Mouse (Mus musculus): ENCODE data around the gene Pimreg.

Pimreg gene

DNA sequence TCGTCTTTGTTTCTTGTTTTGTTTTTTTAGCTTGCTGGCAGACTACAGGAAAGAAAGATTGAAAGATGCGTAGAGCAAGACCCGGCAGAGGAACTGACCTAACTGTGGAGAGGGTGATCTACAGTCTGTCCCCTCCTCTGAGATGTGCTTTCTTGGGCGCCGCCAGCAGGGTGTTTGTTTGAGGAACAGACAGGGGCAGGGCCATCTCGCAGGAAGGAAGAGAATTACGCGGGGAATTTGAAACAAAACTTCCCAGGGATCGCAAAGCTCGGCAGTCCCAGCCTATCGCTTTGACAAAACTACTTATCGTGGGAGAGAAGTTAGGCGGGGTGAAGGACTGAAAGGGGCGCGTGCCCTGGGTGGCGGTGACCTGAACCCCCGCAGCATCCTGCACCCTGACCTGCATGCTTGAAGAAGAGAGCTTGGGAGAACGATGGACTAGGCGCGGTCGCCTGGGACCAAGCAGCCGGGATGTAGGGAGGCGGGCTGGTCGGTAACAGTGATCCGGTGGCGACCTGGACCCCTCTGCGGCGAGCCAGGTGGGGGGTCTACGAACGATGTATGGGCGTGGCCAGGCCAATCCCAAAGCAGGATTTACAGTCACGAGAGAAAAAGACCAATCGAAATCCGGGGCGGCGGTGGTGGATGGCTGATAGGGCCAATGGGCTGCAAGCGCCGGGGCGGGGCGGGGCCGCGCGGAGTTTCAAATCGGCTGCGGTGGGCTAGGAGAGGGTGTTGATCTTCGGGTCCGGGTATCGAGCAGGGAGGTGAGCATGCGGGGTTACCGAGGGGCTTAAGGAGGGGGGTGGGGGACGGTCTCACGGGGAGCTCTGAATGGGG lies at the start of gene Pimreg:
Pimreg (plus strand) TSS at position 265 of the 840 bp plus-strand sequence.
- peak; percentile 82 for DNase-seq

DNA sequence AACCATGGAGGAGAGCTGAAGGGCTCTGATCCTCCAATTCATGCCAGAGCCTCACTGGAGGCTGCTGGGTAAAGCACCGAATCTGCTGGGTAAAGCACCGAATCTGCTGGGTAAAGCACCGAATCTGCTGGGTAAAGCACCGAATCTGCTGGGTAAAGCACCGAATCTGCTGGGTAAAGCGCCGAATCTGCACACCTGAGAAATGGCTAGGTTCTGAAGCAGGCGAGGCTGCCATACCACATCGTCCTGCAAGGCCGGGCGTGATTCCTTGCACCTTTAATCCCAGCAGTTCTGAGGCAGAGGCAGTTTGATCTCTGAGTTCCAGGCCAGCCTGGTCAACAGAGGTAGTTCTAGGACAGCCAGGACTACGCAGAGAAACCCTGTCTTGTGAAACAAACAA lies 49.4 kb upstream of the Pimreg start:
- DNase-seq: no peak

DNA sequence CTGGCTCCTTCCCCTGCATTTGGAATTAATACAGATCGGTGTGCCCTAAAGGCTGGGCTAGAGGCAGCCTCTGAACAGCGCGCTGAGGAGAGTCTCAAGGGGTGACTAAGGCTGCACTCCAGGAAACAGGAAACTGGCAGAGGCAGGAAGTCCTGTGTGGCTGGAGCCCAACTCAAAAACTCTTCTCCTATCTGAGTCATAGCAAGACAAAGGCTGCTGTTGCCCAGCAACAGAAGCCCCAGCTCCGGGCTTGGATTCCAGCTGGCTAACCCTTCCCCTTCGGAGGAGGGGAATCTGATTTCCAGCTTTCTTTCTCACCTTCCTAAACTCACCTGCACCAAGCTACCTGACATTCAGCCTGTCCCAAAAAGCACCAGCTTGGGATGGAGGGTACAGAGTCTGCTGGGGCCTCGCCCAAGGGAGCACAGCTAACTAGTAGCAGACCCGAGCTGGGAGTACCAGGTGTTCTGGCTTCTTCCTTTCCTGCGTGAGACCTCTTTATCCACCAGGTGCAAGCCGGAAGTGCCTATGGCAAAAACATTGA lies 45.8 kb upstream of the Pimreg start:
- peak; percentile 67 for DNase-seq

DNA sequence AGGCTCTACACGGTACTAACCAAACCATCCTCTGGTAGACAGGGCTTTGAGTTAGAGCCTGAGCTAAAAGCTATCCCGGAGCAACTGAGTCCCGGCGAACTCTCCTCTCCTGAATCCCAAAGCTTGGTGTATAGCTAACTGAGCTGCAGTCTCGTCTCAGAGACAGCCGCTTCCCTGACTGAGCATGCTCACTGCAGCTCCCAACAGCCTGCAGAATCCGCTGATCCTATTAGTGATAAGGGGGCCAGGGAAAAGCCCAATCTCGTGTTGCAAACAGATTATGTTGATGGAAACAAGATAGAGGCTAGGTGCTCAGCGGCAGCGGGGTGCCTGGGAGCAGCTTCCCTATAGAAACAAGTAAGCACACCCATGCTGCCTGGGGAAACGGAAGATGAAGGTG lies 45.0 kb upstream of the Pimreg start:
- no peak for DNase-seq

DNA sequence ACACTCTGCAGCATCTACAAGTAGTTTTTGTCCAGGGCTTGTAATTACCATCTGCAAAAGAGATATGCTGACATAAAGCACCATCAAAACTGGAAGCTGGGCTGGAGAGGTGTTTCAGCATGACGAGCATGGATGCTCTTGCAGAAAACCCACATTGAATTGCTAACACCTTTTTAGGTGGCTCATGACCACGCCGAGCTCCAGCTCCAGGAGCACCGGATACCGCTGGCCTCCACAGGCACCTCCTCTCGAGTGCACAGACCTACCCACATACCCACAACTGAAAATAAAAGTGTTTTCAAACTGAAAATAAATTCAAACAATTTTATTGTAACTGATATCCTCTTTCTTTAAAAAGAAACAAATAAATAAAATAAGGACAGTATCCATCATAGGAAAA lies 41.6 kb upstream of the Pimreg start:
- no peak for DNase-seq

- DNase-seq: no peak
Observed at GRCm38 (mm10) chr11:72002138-72002853, 39.5 kb upstream of the Pimreg start.

DNA sequence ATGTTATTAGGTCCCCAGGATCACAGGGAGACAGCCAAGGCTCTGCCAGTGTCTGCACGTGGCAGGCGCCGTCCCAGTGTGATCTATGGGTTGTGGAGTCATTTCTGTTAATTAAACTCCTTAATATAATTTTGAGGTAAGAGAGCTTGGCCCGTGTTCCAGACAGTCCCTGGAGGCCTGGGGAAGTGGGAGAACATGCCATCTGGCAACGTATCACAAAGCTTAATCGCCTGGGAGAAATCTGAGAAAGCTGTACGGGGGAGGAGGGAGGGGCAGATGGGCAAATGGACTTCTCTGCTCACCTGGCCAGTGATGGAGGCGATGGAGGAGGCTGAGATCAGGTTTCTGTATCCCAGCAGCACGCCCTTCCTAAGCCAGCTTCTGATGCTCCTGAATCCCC lies 38.7 kb upstream of the Pimreg start:
- DNase-seq: no peak

GRCm38 (mm10) chr11:72005547-72005946 lies 36.3 kb upstream of the Pimreg start:
- DNase-seq: no peak

- no peak for DNase-seq
Observed at GRCm38 (mm10) chr11:72010367-72010766, 31.5 kb upstream of the Pimreg start.

GRCm38 (mm10) chr11:72010940-72011722 lies 30.7 kb upstream of the Pimreg start:
- DNase-seq: no peak

DNA sequence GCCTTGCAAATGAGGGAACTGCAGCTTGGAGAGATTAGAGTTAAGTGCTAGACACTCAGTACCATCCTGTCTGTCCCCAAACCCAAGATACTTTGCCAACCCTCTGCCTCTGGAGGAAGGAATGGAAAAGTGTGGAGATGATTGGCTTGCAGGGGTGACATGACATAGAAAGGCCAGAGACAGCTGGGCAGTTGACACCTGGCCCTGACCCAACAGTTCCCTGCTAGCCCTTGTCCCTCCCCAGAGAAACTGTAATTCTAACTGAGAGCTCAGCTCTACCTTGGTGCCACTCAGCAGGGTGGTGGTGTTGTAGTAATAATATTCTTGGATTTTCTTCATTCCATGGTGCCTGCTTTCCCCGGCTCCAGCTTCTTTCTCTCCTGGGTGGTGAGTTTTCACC lies 29.9 kb upstream of the Pimreg start:
- DNase-seq: no peak

DNA sequence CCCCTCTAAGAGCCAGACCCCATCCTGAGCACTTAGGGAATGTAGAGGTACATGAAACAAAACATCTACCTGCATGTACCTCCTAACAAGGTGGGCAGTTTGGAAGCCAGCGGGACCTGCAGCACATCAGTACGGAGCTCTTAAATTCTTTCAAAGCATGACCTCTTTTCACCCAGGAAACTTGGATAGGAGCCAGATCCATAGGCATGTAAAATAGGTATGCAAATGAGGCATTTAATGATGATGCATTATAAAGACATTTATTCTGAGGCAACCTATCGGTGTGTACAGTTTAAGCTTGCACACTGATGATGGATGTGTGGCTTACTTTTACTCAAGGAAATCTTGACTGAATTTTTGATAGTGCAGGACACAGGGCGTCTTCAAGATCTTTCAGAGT lies 27.2 kb upstream of the Pimreg start:
- no peak for DNase-seq

DNA sequence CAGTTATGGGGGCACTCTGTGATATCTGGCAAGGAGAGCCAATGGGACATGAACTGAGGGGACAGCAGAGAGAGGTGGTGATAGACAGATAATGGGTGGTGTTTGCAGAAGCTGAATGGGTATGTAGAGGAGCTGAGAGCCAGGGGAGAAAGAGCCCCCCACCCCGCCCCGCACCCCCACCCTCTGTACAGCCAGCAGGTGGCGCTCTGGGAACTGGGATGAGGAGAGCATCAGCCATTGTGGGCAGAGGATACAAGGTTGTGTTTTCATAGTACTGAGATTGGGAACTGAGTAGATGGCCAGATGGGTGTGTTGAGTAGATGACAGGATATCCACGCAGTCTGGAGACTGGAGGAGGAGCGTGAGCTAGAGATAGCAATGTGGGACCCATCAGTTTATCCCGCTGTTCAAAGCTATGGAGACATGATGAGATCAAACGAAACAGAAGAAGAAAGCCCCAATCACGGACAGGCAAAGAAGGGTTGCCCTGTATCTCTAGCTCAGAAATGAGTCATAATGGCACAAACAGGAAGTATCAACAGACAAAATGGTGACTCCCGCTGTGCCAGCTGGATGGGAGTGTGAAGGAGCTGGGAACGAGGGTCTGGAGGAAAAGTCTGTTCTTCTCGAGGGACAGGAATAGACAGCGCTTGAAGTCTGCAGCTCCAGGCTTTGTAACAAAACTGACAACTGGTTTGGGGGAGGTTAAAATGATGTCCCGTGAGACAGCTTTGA lies 25.1 kb upstream of the Pimreg start:
- no peak for DNase-seq

DNA sequence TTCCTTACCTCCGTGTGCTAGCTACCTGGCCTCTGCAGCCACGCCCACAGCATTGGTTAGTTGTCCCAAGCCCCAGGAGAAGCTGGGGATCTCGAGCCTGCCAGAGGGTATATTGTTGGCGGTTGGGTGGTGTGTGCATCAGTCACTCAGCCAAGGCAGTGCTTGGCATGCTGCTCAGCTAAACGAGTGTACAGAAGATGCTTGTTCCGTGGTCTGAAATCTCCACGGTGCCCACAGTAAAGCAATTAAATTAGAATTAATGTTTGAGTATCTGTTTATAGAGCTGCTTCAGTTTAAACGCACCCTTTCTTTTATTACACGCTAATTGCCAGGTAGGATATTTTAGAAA lies 24.6 kb upstream of the Pimreg start:
- no peak for DNase-seq

DNA sequence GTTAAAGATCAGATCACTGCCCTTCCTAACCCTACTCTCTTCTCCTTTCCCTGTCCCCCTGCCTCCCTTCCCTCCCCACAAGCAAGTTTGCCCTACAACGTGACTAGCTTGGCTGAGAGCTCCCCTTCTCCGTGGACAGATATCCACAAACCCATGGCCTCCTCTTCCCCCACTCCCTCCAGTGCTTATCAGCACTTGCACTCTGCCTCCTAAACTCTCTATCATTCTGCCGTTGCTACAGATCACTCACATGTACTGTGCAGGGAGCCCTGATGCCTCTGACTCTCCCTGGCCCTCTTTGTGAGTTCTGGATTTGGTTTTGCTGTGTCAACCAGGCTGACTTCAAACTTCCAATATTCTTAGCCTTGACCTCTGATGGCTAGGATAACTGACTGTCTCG lies 20.8 kb upstream of the Pimreg start:
- no peak for DNase-seq

DNA sequence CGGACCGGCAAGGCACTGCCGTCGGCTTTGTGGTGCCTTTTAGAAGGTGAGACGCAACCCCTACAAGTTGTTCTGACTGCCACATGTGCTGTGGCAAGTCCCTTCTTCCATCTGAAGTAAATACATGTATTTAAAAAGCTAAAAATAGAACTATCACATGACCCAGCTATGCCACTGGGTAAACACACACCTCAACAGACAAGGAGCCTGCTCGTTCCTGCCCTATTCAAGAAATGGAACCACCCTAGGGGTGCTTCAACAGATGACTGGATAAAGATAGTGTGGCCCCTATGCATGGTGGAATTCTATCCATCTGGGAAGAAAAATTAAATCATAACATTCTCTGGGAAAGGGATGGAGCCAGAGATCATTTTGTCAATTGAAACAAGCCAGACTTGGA lies 19.0 kb upstream of the Pimreg start:
- no peak for DNase-seq

- no peak for DNase-seq
Observed at GRCm38 (mm10) chr11:72023581-72023980, 18.3 kb upstream of the Pimreg start.

DNA sequence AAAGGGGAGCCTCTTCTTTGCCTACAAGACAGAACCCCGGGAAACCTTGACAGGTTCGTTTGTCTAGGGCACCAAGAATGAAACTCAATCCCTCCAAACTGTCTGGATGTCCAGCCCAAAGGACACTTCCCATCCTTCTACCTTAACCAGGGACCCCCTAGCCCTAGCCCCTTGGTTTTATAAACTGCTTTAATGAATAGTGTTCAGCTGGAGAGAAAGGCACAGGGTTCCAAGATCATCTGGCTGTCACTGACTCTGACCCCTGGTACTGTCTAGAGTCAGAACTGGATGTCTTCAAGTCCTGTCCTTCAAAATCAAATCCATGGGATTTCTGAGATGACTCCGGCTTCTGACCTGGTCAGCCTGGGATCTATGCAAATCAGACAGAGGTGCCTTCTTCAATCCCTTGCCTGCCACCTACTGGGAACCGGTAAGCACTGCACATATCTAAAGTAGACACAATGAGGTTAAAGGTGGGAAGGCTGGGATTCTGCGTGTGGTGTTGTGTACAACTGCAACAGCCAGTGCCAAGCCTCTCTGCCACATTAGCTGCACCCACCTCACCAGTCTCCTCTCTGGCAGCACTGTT lies 17.5 kb upstream of the Pimreg start:
- peak; percentile 61 for DNase-seq

- no peak for DNase-seq
Observed at GRCm38 (mm10) chr11:72025843-72026242, 16.0 kb upstream of the Pimreg start.

- DNase-seq: no peak
Observed at GRCm38 (mm10) chr11:72026516-72026915, 15.3 kb upstream of the Pimreg start.

DNA sequence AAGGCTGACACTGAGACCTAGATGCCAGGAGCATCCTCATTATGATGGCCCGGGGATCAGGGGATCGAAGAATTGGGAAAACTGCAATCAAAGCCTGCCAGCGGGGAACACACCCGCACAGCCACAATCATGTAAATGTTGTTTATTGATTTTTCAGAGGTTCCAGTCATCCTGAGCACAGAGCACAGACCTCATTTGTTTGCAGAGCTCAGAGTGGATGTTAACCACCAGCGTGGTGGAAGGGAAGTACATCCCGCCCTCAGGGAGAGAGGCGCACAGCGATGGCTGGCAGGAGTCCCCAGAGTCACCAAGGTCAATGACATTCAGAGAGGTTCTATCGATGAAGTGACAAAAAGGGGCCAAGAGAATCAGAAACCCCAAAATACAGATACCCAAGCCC lies 14.0 kb upstream of the Pimreg start:
- DNase-seq: no peak

GRCm38 (mm10) chr11:72029143-72029542 lies 12.7 kb upstream of the Pimreg start:
- peak; percentile 62 for DNase-seq

All from right cerebral cortex, adult 18-20 months (tissue).